Mouse (Mus musculus): ENCODE measurements around the gene Rps21. TPM values are rescaled to one million over a fixed set of nuclear protein-coding genes. Genes with fewer than 3 reads are reported as not detected.
"Not testable (repeated sequence)": the region's sequence is repeated elsewhere in the genome, so short reads cannot be mapped to it uniquely, and the experiment has no call there.

Rps21 gene
- total RNA-seq, 1 experiment from 2014 or later, result 852 TPM

- ATAC-seq (ENCODE audit: extremely low read depth, insufficient number of reproducible peaks, low FRiP score, poor library complexity, severe bottlenecking), result no peak
Measured at GRCm38 (mm10) chr2:180254436-180255209, 2.6 kb upstream of the Rps21 start.

GRCm38 (mm10) chr2:180255701-180256100 lies 1.5 kb upstream of the Rps21 start:
- no peak for ATAC-seq (ENCODE audit: extremely low read depth, insufficient number of reproducible peaks, low FRiP score, poor library complexity, severe bottlenecking)

GRCm38 (mm10) chr2:180256296-180257000 lies 729 bp upstream of the Rps21 start:
- no peak for ATAC-seq (ENCODE audit: extremely low read depth, insufficient number of reproducible peaks, low FRiP score, poor library complexity, severe bottlenecking)

GRCm38 (mm10) chr2:180257963-180258865 lies 1.0 kb downstream of the Rps21 start:
- ATAC-seq (ENCODE audit: extremely low read depth, insufficient number of reproducible peaks, low FRiP score, poor library complexity, severe bottlenecking), result no peak

GRCm38 (mm10) chr2:180258951-180259484 lies 1.8 kb downstream of the Rps21 start:
- not testable (repeated sequence) for ATAC-seq (ENCODE audit: extremely low read depth, insufficient number of reproducible peaks, low FRiP score, poor library complexity, severe bottlenecking)

GRCm38 (mm10) chr2:180259826-180260609 lies 2.8 kb downstream of the Rps21 start:
- not testable (repeated sequence) for ATAC-seq (ENCODE audit: extremely low read depth, insufficient number of reproducible peaks, low FRiP score, poor library complexity, severe bottlenecking)

GRCm38 (mm10) chr2:180260610-180261480 lies 3.7 kb downstream of the Rps21 start:
- ATAC-seq (ENCODE audit: extremely low read depth, insufficient number of reproducible peaks, low FRiP score, poor library complexity, severe bottlenecking), result no peak

GRCm38 (mm10) chr2:180261901-180262300 lies 4.7 kb downstream of the Rps21 start:
- ATAC-seq (ENCODE audit: extremely low read depth, insufficient number of reproducible peaks, low FRiP score, poor library complexity, severe bottlenecking), result no peak

GRCm38 (mm10) chr2:180262441-180262840 lies 5.3 kb downstream of the Rps21 start:
- ATAC-seq (ENCODE audit: extremely low read depth, insufficient number of reproducible peaks, low FRiP score, poor library complexity, severe bottlenecking), result no peak

- ATAC-seq (ENCODE audit: extremely low read depth, insufficient number of reproducible peaks, low FRiP score, poor library complexity, severe bottlenecking), result no peak
Measured at GRCm38 (mm10) chr2:180262891-180263290, 5.7 kb downstream of the Rps21 start.

GRCm38 (mm10) chr2:180267955-180268354 lies 10.8 kb downstream of the Rps21 start:
- ATAC-seq (ENCODE audit: extremely low read depth, insufficient number of reproducible peaks, low FRiP score, poor library complexity, severe bottlenecking), result no peak

GRCm38 (mm10) chr2:180269329-180269728 lies 12.2 kb downstream of the Rps21 start:
- no peak for ATAC-seq (ENCODE audit: extremely low read depth, insufficient number of reproducible peaks, low FRiP score, poor library complexity, severe bottlenecking)

GRCm38 (mm10) chr2:180270537-180271255 lies 13.5 kb downstream of the Rps21 start:
- ATAC-seq (ENCODE audit: extremely low read depth, insufficient number of reproducible peaks, low FRiP score, poor library complexity, severe bottlenecking), result peak; percentile 28; the same call in 1 of the 2 replicates

- no peak for ATAC-seq (ENCODE audit: extremely low read depth, insufficient number of reproducible peaks, low FRiP score, poor library complexity, severe bottlenecking)
Measured at GRCm38 (mm10) chr2:180271804-180272395, 14.7 kb downstream of the Rps21 start.

- no peak for ATAC-seq (ENCODE audit: extremely low read depth, insufficient number of reproducible peaks, low FRiP score, poor library complexity, severe bottlenecking)
Measured at GRCm38 (mm10) chr2:180272884-180273321, 15.7 kb downstream of the Rps21 start.

Measured in neutrophil, adult 5-6 weeks (primary cell).